Mouse (Mus musculus) erythroblast, adult 5-6 weeks (primary cell): ENCODE results near the gene Tpsb2. TPM values are rescaled to one million over a fixed set of nuclear protein-coding genes. Genes with fewer than 3 reads are reported as not detected.
A peak's percentile ranks its signal among the peaks of the same experiment; 100 is the strongest.

Source experiments
- ATAC-seq: replicated peaks from 2 replicates; pipeline ENCODE4 v1.8.0; 2016; ENCODE audit warnings: moderate number of reproducible peaks, mild to moderate bottlenecking, moderate TSS enrichment, inconsistent platforms; ENCODE audit not compliant: poor library complexity, low FRiP score, severe bottlenecking
- total RNA-seq, 2 experiments: library from RNA; stranded (forward) in 1 of 2; stranded (reverse) in 1 of 2; fragments of 150-400 nt in 1 of 2; fragments of 200-764, 138-1000 nt in 1 of 2; gene quantifications; 2 replicates each; pipeline versions ENCODE4 v1.2.3 to v1.2.4; 2015 to 2017; ENCODE audit warnings: low replicate concordance in 2 of 2

Gene Tpsb2
- total RNA-seq (2015; ENCODE audit: low replicate concordance) = not detected in 2 replicates
- total RNA-seq (2017; ENCODE audit: low replicate concordance) = not detected in 2 replicates

- no peak for ATAC-seq
Observed at GRCm38 (mm10) chr17:25366005-25366404, at the start of gene Tpsb2. Tpsb2 (plus strand) TSS chr17:25366305.

DNA sequence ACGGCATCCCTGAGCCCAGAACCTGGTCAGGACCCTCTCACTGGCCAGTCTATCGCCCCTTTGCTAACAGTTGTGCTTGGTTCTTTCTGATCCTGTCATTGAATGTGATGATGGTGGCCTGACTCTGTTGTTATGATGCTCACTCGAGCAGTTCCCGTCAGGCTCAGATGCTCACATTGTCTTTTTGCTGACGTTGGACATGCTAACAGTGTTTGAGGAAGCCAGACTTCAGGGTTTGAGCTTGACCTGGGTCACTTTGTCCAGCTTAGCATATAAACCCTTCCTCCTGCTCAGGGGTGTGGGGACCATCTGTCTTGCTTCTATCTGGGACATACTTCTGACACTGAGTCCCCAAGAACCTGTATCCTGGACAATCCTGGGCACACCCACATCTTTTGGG lies 47.8 kb upstream of the Tpsb2 start, which contains the start of gene Prss29:
Prss29 (plus strand) TSS at position 301 of the 400 bp plus-strand sequence.
- 0 out of 2 replicates have a peak, but pooled peaks have one; percentile 12 for ATAC-seq

DNA sequence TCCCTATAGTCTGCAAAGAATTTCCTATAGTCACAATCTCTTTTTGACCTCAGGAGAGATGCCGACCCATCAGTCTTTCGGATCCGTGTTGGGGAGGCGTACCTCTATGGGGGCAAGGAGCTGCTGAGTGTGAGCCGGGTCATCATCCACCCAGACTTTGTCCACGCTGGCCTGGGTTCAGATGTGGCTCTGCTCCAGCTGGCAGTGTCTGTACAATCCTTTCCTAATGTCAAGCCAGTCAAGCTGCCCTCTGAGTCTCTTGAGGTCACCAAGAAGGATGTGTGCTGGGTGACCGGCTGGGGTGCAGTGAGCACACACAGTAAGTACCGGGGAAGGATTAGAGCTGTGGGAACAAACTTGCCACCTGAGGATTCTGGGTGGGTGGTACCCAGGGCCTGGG lies 45.3 kb upstream of the Tpsb2 start:
- ATAC-seq = no peak

DNA sequence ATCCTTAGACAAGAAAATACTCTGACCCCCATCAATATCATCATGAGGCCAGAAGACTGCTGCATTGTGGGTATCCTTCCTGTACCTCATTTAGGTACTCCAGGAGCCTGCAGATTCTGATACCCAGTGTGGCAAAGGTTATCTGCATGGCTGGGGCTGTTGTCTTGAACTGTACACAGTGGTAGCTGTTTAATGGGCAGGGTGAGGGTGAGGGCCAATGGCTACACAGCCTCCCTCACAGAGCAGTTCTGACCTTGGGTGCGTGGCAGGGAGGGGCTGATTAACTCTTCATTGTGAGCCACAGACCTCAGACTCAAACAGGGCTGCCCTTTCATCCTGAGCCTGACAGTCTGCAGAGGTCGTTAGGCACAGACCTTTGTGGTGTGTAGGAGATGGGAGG lies 43.2 kb upstream of the Tpsb2 start:
- ATAC-seq = no peak

- ATAC-seq = no peak
Observed at GRCm38 (mm10) chr17:25332321-25332720, 33.8 kb upstream of the Tpsb2 start.

DNA sequence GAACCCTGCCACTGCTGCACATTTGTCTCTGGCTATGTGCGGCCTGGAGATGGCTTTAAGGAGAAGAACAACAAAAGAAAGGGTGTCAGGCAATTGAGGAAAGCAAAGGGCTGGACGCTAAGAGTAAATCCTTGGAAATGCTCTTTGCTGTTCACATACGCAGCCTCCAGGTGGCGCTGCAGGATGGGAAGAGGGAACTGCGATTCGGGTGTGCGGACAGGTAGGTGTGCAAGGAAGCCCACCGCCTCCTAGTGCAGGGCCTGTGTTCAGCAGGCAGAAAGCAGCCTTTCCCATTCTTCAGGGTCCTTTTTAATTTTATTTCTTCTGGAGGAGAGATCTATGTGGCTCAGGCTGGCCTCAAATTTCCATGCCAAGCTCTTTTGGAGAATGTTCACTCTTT lies 32.2 kb upstream of the Tpsb2 start:
- peak; percentile 51; the same call in 1 of the 2 replicates for ATAC-seq

GRCm38 (mm10) chr17:25338218-25338617 lies 27.9 kb upstream of the Tpsb2 start:
- no peak for ATAC-seq

GRCm38 (mm10) chr17:25340003-25340402 lies 26.1 kb upstream of the Tpsb2 start:
- no peak for ATAC-seq

DNA sequence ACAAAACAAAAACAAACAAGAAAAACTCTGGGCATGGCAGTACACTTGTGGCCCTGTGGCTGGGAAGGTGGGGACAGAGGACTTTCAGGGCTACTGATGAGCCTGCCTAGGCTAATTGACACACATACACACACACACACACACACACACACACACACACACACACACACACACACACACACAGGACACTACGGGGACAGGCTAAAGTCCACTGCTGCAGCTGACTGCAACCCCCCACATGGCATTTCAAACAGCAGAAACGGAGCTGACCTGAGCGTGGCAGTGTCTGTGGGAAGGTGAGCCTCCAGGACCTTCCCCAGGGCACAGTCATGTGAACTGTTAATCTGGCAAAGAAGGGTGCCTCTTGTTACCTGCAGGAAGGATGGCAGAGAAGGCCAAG lies 24.6 kb upstream of the Tpsb2 start:
- no peak for ATAC-seq

DNA sequence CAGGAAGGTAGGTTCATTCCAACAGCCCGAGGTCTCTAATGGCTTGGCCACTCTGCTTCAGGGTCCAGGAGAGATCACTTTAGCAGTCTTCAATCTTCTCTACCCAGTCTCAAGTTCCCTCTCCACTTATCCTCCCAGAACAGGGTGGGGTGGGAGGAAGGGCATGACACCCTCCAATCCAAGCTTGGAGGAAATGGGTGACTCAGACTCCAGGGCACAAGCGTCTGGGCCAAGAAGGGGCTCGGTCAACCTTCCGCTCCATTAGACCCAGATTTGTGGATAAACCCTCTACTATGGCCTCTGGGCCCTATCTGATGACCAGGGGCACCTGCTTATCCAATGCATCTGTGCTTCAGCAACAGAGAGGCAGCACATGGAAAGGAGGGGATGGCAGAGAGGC lies 20.6 kb upstream of the Tpsb2 start, which contains the start of gene Tpsab1:
Tpsab1 (minus strand) TSS at position 101 of the 400 bp plus-strand sequence.
- no peak for ATAC-seq

GRCm38 (mm10) chr17:25361291-25361690 lies 4.8 kb upstream of the Tpsb2 start:
- no peak for ATAC-seq

GRCm38 (mm10) chr17:25363726-25364125 lies 2.4 kb upstream of the Tpsb2 start:
- ATAC-seq = peak; percentile 47; the same call in 1 of the 2 replicates

GRCm38 (mm10) chr17:25368973-25369372 lies 2.9 kb downstream of the Tpsb2 start, which contains the start of gene Tpsg1:
Tpsg1 (plus strand) TSS chr17:25369273.
- no peak for ATAC-seq

DNA sequence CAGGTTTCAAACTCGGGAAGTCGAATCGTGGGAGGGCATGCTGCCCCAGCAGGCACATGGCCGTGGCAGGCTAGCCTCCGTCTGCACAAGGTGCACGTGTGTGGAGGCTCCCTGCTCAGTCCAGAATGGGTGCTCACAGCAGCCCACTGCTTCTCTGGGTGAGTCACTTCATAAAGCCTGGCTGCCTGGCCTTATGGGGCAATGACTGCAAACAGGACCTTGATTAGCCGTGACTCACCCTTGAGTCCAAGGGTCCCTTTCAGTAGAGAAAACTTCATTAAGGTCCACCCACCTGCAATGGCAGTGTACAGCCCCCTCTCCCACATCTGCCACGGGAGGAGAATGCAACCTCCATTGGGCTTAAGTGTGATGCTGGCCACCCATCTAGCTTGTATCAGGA lies 6.4 kb downstream of the Tpsb2 start:
- no peak for ATAC-seq

GRCm38 (mm10) chr17:25374011-25374410 lies 7.9 kb downstream of the Tpsb2 start:
- ATAC-seq = no peak

DNA sequence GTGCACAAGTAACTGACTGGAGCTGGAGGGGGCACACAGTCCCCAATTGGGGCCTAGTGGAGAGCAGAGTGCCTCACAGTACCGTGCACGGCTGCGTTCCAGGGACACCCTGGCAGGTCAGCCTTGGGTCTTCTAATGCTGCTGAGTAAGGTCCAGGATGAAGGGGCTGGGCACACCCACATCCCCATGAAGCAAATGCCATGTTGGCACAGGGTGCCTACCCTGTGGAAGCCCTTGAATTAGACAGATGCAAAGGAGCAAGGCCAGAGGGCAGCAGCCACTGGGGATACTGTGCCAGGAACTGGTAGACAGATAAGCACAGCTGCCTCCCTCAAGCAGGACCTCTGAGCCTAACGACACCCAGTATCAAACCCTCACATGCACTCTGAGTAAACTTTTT lies 28.4 kb downstream of the Tpsb2 start:
- ATAC-seq = no peak

DNA sequence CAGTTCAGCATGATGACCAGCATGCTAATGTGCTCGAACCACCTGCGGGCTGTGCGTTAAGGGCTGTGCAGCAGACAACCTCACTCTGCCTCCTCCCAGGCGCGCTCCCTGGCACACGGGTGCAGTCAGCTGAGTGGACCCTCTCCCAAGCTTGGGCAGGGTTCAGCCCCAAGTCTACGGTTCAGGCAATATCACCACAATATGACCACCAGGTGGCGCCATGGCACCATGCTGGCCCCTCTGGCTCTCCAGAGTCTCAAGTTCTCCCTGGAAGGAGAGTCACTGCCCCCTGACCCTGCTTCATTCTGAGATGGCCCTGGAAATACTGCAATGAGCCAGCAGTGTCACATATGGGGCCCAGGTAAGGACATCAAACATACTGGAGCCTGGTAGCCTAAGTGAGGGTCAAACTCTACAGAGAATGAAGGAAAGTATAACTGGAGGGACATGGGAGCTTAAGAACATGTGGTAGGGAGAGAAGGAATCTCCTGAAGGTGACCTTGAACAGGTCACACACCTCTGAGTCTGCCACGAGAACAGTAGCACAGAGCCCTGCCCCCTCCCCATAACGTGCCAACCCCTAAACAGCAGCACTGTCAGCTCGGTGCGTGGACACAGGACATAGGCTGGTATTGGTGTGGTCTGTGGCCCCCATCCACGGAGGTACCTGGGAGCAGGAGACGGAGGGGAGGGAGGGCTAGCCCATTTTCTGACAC lies 31.9 kb downstream of the Tpsb2 start:
- peak; percentile 79 for ATAC-seq

DNA sequence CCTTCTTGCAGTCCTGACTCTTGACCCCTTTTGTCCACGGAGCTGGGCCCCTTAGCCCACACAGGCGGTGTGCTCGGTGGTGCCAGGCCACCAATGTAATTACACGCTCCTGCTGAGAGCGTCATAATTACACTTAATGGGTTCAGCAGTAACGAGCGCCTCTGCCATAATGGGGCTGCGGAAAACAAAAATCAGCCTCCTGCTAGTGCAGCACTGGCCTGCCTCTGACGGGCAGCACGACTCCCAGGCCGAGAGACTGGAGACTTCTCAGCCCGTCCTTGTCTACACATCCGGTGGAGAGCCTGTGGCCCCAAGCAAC lies 32.4 kb downstream of the Tpsb2 start:
- no peak for ATAC-seq

DNA sequence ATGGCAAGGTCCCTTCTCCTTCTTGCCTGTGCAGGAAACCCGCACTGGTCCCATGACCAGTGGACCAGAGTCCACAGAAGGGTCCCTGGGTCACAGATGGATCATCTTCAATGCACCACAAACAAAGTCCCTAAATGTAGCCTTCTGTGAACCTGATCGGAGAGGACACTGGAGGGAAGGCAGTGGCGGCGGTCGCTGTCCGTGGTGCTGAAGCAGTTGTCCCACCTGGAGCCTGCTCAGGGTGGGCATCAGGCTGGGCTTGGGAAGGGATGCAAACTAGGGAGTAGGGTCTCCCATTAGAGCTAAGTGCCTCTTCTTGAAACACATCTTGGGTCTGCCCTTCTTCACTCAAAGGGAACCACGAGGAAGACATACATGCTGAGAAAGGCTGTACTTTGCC lies 34.3 kb downstream of the Tpsb2 start:
- ATAC-seq = no peak

DNA sequence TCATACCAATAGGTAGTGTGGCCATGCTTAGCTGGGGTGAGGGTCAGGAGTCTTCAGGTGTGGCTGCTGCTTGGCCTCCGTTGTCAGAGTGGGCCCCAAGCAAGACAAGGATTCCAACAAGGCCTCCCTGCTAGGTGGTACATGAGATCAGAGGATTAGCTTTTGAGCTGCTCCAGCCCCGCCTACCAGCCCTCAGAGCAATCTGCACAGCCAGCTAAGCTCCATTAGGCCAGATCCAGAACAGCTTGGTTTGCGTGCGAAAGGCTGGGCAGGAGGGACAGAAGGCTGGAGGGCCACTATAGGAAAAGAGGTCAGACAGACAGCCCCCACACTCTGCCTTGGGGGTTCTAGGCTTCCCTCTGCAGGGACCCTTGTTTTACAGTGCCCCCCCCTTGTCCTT lies 35.4 kb downstream of the Tpsb2 start:
- ATAC-seq = no peak

- no peak for ATAC-seq
Observed at GRCm38 (mm10) chr17:25402224-25402623, 36.1 kb downstream of the Tpsb2 start.

GRCm38 (mm10) chr17:25404190-25404589 lies 38.1 kb downstream of the Tpsb2 start:
- ATAC-seq = no peak
